Mouse (Mus musculus): ENCODE results near the gene Casq1.

Casq1 gene

GRCm38 (mm10) chr1:172206141-172206917 lies 13.3 kb downstream of the Casq1 start, which contains the start of gene Pea15a:
TSS of gene Pea15a (minus strand) at chr1:172206804.
- peak; percentile 70 for DNase-seq (ENCODE audit: low read depth, low spot score)

- no peak for DNase-seq (ENCODE audit: low read depth, low spot score)
Measured at GRCm38 (mm10) chr1:172205741-172206087, 14.0 kb downstream of the Casq1 start.

DNA sequence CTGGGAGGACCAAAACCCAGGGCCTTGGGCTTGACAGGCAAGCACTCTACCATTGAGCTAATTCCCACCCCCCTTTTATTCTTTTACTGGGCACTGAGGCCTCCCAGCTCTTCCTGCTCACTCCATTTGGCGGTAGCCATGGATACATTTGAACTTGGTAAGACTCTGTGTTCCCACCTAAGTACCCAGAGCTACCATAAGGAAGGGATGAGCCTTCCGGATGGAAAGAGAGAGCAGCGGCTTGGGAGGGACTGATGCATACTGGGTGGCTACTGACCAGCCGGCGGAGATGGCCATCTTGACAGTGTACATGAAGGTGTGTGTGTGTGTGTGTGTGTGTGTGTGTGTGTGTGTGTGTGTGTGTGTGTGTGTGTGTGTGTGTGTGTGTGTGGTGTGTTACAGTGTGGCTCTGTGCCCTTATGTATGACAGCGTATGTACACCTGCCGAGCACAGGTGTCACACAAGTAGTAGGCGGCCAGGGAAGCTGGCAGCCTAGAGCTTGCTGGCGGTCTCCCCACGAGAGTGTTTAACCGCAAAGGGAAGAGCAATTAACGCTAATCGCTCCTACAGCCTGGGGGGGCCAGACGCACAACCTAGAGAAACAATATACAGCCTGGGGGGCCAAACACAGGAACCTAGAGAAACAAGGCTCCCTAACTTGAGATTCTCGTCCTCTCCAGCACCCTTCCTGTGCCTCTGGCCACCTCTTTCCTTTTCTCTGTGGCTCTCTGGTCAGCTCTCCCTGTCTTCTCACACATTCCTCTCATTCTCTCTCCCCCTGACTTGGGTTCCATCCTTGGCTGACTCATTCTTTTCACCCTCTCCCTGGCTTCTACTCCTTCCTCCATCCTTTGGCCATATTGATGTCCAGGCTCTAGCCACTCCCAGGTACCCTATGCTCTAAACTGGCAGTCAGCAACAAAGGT lies 14.6 kb downstream of the Casq1 start:
- no peak for DNase-seq (ENCODE audit: low read depth, low spot score)

- DNase-seq (ENCODE audit: low read depth, low spot score): no peak
Measured at GRCm38 (mm10) chr1:172204033-172204813, 15.4 kb downstream of the Casq1 start.

DNA sequence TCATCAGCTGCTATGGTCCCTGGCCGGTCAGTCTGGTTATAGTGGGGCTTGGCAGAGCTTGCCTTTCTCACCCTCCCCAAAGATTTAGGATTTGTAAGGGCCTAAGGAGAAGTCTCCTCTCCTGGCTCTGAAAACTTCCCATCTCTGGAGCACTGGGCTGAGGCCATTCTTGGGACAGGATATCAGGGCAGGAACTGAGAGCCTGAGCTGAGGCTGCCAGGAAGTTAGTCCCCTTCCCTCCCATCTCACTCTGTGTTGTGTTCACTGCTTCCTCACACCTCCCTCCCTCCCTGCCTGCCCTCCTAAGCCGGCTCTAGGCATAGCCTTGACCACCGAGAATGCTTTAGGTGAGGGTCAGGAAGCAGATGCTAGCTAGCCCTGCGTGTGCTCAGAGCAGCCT lies 16.1 kb downstream of the Casq1 start:
- no peak for DNase-seq (ENCODE audit: low read depth, low spot score)

GRCm38 (mm10) chr1:172202894-172203522 lies 16.7 kb downstream of the Casq1 start:
- peak; percentile 70 for DNase-seq (ENCODE audit: low read depth, low spot score)

DNA sequence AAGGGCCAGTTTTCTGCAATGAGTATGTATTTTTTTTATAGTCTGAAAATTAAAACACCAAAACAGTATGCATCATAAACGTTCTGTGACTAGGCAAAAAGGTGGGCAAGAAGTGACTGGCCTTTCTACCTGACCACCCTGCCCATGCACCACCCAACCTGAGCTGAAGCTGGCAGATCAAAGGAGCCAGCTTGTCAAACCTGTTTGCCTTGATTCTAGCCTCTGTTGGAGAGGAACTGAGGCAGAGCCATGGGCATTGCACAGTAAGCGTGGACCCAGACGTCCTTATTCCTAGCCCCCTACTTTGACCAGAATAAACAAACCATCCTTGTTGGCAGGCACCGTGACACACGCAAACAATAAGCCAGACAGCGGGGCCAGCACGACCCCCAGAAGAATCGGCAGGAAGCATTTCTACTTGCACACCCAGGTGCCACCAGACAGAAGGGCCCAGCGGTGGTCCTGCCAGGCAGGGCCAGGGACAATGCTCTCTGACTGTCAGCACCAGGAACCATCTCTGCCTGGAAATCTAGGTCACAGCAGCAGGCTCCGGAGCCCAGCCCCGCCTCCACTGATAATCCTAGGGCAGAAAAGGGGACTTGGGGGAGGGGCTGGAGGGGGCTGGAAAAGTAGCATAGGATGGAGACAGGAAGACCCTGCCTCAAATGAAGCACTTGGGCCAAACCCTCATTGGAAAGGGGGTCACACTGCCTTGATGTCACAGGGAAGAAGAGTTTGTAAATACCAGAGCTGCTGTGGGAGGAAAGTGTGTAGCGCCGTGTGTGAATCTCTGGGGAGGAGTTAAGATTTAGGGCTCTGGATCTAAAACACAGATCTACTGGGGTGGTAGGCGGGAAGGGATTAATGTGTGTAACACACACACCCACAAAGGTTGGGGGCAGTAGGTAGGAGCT lies 17.4 kb downstream of the Casq1 start:
- DNase-seq (ENCODE audit: low read depth, low spot score): no peak

DNA sequence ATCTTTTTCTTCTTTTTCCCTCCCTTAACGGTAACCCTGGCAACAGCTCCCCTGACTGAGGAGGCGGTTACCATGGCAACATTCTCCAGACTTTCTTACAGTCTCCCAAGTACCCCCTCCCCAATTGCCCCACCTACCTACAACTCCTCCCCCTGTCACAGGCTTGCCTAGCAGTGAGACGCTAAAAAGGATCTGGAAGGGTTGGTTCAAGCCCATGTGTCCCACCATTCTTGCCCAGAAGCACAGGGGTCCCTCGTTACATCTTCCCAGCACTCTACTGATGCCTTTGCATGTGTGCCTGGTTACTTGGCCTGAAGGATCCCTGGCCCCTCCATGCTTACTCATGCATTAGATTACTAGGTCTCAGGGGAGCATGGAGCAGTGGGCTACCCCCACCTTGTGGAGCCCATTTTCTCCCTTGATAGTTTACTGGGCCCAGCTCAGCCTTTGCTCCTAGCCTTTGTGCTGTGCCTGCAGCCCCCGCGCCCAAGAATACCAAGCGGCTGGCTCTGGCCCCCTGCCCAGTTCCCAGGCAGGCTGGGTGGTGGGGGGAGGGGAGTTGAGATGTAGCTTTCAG lies 18.7 kb downstream of the Casq1 start:
- peak; percentile 51 for DNase-seq (ENCODE audit: low read depth, low spot score)

- DNase-seq (ENCODE audit: low read depth, low spot score): no peak
Measured at GRCm38 (mm10) chr1:172200161-172200560, 19.5 kb downstream of the Casq1 start.

GRCm38 (mm10) chr1:172198996-172199395 lies 20.7 kb downstream of the Casq1 start:
- DNase-seq (ENCODE audit: low read depth, low spot score): no peak

DNA sequence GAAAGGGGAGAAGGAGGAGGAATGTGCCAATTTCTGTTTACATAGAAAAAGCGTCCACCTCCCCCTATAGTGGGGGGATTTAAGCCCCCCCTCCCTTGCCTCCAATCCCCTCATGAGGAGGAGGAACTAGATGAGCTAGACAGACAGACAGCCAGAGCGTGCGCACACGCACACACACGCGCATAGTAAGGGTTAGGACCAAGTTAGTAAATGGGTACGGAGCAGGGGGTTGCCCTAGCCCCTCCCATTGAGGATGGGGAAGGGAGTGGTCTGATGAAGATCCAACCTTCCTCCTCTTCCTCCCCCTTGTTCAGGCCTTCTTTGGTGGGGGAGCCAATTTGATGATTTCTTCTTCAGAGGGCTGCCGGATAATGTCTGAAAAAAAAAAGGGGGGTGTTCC lies 21.4 kb downstream of the Casq1 start:
- DNase-seq (ENCODE audit: low read depth, low spot score): no peak

DNA sequence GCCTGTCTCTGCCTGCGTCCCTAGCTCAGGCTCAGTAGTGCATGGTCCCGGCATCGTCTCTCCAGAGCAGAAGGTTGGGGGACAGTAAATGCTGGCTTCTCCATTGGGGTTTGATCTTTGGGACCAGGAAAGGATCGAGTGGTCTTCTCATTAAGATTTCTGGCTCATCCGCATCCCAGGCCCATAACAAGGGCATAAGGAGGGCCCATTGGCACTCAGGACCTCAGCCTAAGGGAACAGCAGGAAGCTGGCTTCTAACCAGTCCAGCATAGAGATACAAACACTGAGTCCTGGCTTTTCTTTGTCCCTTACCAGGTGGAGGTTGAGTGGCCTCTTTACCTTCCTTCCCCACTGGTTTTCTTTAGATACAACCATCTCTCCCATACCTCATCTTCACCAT lies 21.8 kb downstream of the Casq1 start:
- DNase-seq (ENCODE audit: low read depth, low spot score): no peak

- no peak for DNase-seq (ENCODE audit: low read depth, low spot score)
Measured at GRCm38 (mm10) chr1:172197146-172197545, 22.5 kb downstream of the Casq1 start.

DNA sequence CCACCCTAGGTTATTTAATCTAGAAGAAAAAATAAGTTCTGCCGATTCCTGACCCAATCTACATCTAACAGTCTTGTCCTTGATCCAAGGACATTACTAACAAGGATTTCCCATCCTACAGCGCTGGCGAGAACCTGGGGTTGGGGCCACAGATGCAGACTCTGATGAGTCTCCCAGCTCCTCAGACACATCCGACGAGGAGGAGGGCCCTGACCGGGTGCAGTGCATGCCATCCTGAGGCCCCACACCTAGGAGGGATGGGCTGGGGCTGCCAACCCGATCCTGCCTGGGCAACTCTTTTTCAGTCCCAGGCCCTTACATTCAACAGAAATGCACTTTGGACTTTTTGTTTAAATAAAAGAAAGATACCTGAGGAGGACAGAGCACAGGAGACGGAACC lies 25.2 kb downstream of the Casq1 start:
- no peak for DNase-seq (ENCODE audit: low read depth, low spot score)

GRCm38 (mm10) chr1:172192217-172192616 lies 27.5 kb downstream of the Casq1 start:
- no peak for DNase-seq (ENCODE audit: low read depth, low spot score)

- no peak for DNase-seq (ENCODE audit: low read depth, low spot score)
Measured at GRCm38 (mm10) chr1:172191578-172191977, 28.1 kb downstream of the Casq1 start.

DNA sequence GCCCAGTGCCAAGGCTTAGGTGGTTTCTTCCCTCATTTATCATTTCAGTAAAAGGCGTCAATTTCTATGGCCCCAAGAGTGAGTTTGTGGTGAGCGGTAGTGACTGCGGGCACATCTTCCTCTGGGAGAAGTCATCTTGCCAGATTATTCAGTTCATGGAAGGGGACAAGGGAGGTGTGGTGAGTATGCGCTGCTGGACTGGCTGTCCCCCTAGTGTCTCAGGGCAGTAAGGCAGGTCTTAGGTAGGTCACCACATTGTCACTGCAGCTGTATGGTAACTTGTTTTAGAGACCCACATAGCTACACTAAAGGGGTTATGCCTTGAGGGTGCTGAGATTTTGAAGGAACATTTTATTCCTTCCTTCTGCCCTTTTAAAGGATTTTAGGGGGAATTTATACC lies 30.8 kb downstream of the Casq1 start:
- peak; percentile 60 for DNase-seq (ENCODE audit: low read depth, low spot score)

DNA sequence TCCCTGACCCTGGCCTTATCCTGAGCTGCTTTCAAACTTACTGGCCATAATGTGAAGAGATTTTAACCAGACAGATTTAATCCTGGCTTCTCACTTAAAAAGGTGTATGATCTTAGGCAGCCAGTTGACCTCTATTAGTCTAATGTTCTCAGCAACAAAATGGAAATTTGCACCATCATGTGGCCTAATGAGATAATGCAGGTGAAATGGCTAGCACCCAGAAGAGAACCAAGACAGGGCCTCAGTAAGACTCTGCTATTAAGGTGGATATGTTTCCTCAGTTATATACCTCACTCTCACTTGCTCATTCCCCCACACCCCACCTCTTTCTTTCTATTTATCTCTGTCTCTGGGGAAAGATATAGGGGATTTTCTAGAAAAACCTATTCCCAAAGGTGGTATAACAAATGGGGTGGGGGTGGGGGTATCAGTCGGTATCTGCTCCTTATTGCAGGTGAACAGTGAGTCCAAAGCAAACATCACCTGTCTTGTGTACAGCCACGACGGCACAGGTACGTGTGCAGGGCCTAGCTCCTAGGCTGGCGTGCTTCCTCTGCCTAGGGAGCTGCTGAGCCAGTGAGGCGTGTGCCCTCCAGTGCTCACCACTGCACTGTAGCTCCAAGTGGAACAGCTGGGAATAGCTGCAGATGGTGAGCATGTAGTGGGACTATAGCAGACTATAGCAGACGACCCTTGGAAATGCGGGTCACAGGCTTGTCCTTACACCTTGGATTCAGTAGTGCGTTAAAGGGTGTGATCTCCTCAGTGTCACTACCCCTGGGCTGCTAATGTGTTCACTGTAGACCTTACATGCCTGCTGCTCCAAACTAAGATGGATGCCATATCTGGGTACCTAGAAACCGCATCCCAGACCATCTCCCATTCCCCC lies 33.0 kb downstream of the Casq1 start:
- peak; percentile 34 for DNase-seq (ENCODE audit: low read depth, low spot score)

DNA sequence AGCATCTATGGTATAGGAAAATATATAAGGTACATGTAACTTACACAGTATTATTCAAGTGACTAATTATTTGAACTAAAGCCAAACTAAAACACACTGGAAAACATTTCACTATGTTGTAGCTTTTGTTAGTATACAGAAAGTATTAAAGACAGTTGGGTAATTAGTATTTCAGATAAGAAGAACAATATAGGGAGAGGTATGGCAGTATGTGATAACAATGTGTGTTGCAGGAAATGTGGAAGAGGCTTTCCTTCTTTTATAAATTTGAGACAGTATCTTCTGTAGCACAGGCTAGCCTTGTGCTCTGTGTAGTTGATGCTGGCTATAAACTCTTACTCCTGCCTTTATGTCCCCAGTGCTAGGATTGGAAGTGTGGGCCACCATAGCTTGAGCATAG lies 35.8 kb downstream of the Casq1 start:
- no peak for DNase-seq (ENCODE audit: low read depth, low spot score)
